Mouse (Mus musculus) right cerebral cortex, postnatal 4 days (tissue): ENCODE measurements around the gene Olfr643.
"Not testable (repeated sequence)": the region's sequence is repeated elsewhere in the genome, so short reads cannot be mapped to it uniquely, and the experiment has no call there.

Experiments
- DNase-seq: peaks from one replicate; pipeline ENCODE4 v3.0.0-alpha.2; 2022

Gene Olfr643

GRCm38 (mm10) chr7:104017203-104017602 is 120.0 kb downstream of the Olfr643 start, which contains the start of gene Olfr639:
TSS of gene Olfr639 (minus strand) at chr7:104017303.
- no peak for DNase-seq

DNA sequence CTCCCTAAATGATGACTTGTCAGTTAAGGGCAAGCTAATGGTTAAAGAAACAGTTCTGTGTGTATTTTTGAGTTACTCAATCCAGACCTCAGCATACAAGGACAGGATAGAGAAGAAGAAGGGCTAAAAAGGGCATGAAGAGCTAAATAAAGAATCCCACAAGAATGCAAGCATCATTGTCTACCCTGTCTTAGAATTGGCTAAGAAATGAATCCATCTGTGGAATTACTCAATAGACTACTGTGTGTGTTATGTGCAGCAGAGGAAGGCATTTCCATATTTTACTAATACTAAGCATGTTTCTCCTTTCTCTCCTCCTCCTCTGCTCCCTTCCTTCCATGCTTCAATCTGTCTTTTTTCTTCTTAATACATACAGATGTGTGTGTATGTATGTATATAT is 138.1 kb downstream of the Olfr643 start:
- DNase-seq = no peak

DNA sequence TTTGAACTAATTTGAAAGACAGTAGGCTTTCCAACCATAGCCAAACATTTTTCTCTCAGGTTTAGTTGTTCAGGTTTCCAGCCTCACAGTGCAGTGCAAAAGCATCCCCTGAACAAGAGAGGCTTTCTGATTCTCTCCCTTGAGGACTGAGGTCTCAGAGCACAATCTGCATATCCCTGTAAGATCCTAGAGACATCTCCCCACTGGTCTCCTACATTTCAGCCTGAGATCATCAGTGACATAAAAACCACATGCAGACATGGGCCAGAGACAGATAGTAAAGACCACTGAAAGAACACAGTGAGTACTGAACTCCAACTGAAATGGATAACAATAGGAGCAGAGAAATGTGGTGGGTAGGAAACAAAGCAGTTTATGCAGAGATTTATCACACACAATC is 138.8 kb downstream of the Olfr643 start, which contains the start of gene Olfr638:
Gene Olfr638 (plus strand): TSS at position 301 of the 400 bp plus-strand sequence.
- DNase-seq = no peak

DNA sequence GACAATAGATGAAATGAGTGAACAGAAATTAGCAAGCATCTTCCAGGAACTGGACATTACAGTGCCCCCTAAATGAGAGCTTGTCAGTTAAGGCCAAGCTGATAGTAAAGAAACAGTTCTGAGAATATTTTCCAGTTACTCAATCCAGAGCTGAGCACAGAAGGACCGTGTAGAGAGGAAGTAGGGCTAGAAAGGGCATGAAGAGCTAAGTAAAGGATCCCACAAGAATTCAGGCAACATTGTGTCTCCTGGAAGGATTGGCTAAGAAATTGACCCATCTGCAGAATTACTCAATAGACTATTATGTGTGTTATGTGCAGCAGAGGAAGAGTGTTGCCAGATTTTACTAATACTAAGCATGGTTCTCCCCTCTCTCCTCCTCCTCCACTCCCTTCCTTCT is 165.4 kb downstream of the Olfr643 start:
- no peak for DNase-seq

DNA sequence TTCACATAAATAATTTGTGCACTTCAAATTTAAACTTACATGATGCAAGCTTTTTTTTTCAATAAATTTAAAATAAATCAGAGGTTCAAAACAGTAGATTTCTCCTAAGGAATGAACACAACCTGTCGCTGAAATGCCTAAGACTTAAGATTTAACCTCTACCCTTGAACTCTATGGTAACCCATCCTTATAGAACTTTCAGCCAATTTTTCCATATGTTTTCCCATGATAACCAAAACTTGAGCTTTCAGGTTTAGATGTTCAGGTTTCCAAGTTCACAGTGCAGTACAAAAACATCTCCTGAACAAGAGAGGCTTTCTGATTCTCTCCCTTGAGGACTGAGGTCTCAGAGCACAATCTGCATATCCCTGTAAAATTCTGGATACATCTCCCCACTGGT is 166.4 kb downstream of the Olfr643 start, which contains the start of gene Olfr635:
Gene Olfr635 (plus strand): TSS at position 301 of the 400 bp plus-strand sequence.
- DNase-seq = no peak

DNA sequence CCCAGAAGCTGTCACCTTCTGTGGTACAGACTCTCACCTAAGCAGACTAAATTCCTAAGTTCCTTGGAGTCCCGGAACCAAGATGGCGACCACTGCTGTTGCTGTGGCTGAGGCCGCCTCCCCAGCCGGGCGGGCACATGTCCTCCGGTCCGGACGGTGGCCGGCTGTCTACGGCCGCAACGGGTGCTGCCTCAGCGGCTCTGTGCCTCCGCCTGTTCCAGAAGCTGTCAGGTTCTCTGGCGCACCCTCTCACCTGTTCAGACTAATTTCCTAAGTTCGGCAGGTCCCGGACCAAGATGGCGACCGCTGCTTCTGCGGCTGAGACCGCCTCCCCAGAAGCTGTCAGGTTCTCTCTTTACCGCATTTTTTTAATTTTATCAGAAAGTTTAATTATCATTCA is 170.3 kb downstream of the Olfr643 start:
- not testable (repeated sequence) for DNase-seq
